Mouse (Mus musculus) CD4-positive helper T cell, adult 2 months (primary cell): Measurements from ENCODE around the gene 4930507D05Rik.
A peak's percentile ranks its signal among the peaks of the same experiment; 100 is the strongest.
"Not testable (repeated sequence)": the region's sequence is repeated elsewhere in the genome, so short reads cannot be mapped to it uniquely, and the experiment has no call there.

Experiments
- DNase-seq: peaks from one replicate; pipeline ENCODE4 v3.0.0-alpha.2; 2012; ENCODE audit warnings: low read depth, missing footprints, low spot score

Gene 4930507D05Rik

DNA sequence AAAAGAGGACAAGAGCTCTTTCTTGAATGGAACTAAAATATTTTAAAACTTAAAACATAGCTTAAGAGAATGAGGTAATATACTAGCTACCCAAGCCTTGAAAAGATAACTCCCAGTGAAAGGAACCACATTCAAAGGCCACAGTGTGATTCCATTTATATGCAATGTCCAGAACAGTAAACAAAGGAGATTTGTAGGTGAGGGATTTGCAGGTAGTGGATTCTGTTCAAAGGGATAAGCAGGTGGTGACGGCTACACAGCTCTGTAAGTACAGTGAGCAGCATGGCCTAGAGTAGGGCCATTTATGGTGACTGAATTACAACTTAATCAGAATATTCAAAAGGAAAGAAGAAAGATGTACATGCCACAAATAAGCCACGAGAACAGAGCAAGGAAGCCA is 27.7 kb downstream of the 4930507D05Rik start:
- no peak for DNase-seq

DNA sequence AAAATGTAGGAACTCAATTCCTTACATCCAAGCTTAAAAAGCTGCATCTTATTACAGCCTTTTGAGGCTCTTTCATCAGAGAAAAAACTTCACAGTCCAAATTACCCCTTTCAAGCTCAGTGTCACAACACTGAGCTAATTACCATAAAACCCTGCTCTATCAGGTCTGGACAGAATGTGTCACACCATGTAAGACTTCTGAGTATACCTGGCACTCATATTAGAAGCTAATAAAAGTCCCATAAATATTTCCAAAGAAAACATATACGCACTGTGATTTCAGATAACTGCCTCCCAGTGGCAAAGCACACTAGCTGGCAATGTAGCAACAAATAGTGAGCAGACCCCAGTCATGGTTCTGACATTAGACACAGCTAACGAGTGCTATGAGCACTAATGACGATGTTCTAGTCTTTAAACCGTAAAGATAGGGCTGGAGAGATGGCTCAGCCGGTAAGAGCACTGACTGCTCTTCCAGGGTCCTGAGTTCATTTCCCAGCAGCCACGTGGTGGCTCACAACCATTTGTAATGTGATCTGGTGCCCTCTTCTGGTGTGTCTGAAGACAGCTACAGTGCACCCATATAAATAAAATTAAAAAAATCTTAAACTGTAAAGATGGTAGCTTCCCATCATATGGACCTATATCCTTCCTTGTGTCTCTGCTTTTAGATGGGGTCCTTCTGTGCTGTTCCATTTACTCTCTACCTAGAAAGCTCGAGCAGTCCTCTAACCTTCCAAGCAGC is 32.0 kb downstream of the 4930507D05Rik start:
- no peak for DNase-seq

DNA sequence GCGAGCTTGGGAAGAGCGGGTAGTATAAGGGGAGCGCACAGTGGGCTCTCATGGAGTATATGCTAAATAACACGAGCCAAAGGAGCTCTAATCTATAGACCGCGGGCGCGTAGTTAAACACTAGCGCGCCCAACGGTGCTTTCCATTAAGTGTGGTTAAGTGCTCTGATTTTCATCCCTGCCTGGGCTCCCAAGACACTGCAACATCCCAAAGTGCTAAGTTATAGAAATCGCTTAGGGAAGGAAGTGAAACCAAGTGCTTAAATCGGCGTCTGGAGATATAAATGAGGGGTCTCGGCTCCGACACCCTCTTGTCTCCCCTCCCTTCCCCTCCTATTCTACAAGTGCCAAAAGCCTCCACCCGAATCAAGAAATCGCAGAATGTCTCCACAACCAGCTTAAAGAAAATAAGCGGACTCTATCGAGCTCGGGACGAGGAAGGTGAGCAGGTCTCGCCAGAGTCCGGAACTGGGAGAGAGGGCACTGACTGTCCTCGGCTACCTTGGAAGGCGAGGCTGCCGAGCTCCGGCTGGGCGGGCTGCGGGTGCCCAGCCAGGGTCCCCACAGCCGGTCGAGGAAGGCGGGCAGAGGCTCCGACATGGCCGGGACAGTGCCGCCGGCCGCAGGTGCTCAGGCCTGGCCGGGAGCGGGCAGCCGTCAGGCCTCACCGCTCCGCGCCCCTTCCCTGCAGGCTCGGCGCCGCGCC is 36.7 kb downstream of the 4930507D05Rik start:
- peak; percentile 48 for DNase-seq

DNA sequence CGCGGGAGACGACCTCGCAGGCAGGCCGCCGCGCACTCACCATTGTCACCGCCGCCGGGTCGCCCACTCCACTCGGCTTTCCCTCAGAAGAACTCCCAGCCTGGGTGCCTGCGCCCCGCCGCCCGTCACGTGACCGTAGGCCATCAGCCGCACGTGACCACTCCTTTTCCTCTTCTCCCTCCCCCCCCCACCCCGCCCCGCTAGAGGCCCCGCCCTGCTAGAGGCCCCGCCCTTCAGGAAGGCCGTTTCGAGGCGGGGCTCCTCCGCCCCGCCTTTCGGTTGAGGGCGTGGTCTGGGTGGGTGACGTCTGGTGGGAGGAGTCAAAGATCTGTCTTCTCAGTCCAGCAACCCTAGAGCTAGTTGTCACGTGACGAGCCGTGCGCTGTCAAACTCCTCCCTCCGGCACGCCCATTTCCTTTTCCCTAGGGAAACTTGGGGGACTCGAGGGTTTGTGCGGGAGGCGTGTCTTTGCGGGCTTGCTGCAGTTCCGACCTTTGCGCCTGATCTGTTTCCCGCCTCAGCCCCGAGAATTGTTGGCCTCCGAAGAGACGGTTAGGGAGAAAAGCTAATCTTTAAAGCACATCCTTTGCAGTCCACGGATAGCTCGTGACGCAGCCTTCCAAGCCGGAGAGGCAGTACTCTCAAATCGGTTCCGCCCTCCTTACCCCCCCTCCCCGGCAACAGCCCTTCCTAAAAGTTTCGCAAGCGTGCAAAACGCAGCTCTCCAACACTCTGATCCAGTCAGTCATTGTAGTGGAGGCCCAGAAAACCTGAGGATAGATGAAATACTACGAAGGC is 37.5 kb downstream of the 4930507D05Rik start, which contains the start of gene Vps26a:
Vps26a (minus strand) TSS at position 188 of the 798 bp plus-strand sequence.
- DNase-seq, result peak; percentile 96

DNA sequence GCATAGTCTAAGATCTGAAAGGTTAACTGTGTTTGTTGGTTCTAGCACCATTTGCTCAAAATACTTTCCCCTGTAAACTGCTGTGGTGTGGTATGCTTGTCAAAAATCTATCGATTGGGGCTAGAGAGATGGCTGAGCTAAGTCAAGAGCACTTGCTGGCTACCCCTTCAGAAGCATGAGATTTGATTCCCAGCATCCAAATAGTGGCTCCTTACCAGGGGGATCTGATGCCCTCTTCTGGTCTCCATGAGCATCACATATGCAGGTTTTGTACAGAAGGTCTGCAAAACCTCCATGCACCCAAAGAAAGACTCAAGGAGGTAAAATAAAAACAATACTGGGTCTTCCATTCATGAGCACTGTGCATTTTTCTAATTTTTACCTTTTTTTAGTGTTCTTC is 39.0 kb downstream of the 4930507D05Rik start:
- DNase-seq, result peak; percentile 60

DNA sequence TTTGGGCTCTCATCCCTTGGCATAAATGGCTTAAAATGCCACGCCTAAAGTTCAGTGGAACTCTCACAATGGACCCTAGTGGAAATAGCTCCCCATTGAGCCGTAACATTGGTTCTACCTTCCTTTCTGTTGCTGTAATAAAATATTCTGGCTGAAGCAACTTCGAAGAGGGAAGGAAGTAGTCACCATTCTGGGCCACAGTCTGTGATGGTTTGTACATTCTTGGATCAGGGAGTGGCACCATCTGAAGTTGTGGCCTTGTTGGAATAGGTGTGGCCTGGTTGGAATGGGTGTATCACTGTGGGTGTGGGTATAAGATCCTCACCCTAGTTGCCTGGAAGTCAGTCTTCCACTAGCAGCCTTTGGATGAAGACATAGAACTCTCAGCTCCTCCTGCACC is 42.4 kb downstream of the 4930507D05Rik start:
- not testable (repeated sequence) for DNase-seq

DNA sequence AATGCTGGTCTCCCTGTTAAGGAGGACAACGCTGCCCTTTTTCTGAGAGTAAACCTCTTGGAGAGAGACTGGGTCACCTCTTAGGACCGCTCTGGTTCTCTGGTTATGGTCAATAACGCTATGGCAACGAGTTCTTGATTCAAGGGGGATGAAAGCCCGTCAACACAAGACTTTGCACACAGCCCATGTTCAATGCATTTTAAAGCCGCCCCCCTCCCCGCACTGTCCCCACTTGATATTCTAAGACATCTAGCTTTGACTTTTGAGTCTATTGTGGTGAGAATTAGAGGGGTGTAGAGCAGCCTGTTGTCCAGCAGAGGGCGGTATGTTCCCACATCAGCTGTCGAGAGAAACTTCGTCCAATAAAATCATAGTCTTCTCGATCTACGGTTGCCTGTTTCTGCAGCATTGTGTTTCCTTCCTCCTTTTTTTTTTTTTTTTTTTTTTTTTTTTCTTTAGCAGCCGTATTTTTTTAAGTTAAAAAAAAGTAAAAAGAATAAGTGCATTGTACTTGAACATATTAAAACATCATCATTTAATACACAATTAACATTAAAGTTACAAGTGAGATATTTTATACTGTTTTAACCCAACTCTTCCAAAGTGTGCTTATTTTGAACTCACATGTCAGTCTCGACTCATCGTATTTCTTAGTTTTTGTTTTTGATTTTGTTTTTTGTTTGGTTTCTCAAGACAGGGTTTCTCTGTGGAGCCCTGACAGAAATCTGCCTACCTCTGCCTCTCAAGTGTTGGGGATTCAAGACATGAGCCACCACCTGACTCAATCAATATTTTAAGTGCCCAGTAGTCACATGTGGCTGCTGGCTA is 51.0 kb downstream of the 4930507D05Rik start:
- peak; percentile 87 for DNase-seq
